Mouse (Mus musculus) stomach, postnatal 0 days (tissue): ENCODE data around the gene Tmem274. TPM values are rescaled to one million over a fixed set of nuclear protein-coding genes. Genes with fewer than 3 reads are reported as not detected.
A peak's percentile ranks its signal among the peaks of the same experiment; 100 is the strongest.

Experiments used
- ATAC-seq: fragments of 200-750 bp; cut with Nextera tagmentation; 2 replicates; pipeline ENCODE4 v1.8.0; 2017; ENCODE audit not compliant: low FRiP score, low TSS enrichment
- DNase-seq: peaks from one replicate; pipeline ENCODE4 v3.0.0-alpha.2; 2016; ENCODE audit warnings: low spot score
- H3K27ac ChIP-seq: fragments of 300-500 bp; sonication (generic); replicated peaks from 2 replicates; pipeline ENCODE4 v1.5.1; 2014; ENCODE audit warnings: mild to moderate bottlenecking, control low read depth
- H3K27me3 ChIP-seq: fragments of 300-500 bp; sonication (generic); 2 replicates; pipeline ENCODE4 v1.6.1; 2014; ENCODE audit warnings: low read length; ENCODE audit not compliant: control insufficient read depth, insufficient read depth
- H3K36me3 ChIP-seq: fragments of 300-500 bp; sonication (generic); 2 replicates; pipeline ENCODE4 v1.6.1; 2014; ENCODE audit warnings: low read length, mixed read lengths; ENCODE audit not compliant: control insufficient read depth, insufficient read depth
- H3K4me1 ChIP-seq: fragments of 300-500 bp; sonication (generic); replicated peaks from 2 replicates; pipeline ENCODE4 v1.6.1; 2014; ENCODE audit warnings: antibody characterized with exemption; ENCODE audit not compliant: control insufficient read depth, insufficient read depth
- H3K4me2 ChIP-seq: fragments of 300-500 bp; sonication (generic); replicated peaks from 2 replicates; pipeline ENCODE4 v1.6.1; 2014; ENCODE audit warnings: low read depth, mild to moderate bottlenecking, control low read depth, moderate library complexity
- H3K4me3 ChIP-seq: fragments of 300-500 bp; sonication (generic); 2 replicates; pipeline ENCODE4 v1.5.1; 2014; ENCODE audit warnings: low read depth, low read length, control low read depth
- H3K9ac ChIP-seq: fragments of 300-500 bp; sonication (generic); 2 replicates; pipeline ENCODE4 v1.6.1; 2014; ENCODE audit warnings: mild to moderate bottlenecking, low read length, control low read depth, mixed read lengths
- H3K9me3 ChIP-seq: fragments of 300-500 bp; sonication (generic); 2 replicates; pipeline ENCODE4 v1.6.1; 2016; ENCODE audit warnings: low read length; ENCODE audit not compliant: control insufficient read depth
- CTCF ChIP-seq: IDR thresholded peaks from 2 replicates; pipeline ENCODE4 v1.5.1; 2016; ENCODE audit warnings: antibody characterized with exemption, low read depth, mild to moderate bottlenecking, moderate library complexity
- EP300 ChIP-seq: optimal IDR thresholded peaks from 2 replicates; pipeline ENCODE3; 2016; ENCODE audit warnings: antibody characterized with exemption
- WGBS: fragments of 180-500 bp; shearing (Covaris S2); extraction: QIAGEN DNeasy Blood & Tissue Kit; methylation state at CpG from one replicate; pipeline ENCODE4 v1.1.7; 2014; 5-methylcytosine and 5-hydroxymethylcytosine counted together
- polyA plus RNA-seq: library from polyadenylated mRNA; unstranded; fragments of >200 nt; fragmentation: Nextera tagmentation; extraction: Ambion mirVana; gene quantifications from 2 replicates; pipeline ENCODE4 v1.2.1, GENCODE M21; 2015

The Tmem274 gene
- polyA plus RNA-seq, 1 experiment from 2014 or later = not detected

DNA sequence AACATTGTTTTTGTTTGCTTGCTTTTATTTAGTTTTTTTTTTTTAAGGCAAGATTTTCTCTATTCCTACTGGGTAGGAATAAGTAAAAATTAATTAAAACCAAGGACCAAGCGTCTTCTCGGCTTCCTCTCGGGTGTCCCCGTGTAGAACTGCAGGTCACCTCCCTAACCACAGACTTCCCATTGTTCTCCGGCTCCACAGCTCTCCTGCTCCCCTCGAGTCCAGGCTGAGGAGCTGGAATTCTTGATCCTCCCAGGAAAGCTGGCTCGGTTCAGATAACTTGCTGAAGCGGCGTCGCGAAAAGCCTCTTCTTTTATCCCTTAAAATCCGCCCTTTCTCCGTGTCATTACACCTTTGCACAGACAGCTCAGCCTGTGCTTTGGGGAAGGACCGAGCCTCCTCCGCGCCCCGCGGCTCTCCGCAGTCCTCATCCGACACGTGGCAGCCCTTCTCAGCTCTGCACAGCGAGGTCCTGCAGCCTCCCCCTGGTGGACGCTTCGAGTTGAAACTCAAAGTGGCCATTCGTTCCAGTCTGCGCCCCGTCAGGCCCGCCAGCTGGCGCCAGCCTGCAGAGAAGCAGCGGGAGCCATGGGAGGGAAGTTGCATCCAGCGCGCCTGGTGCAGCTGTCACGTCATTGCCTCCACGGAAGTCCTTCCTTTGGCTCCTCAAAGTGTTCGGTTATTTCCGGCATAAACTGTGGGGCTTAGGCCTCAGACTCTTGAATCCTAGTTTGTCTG lies 32.0 kb upstream of the Tmem274 start:
- peak; percentile 95 for DNase-seq
- ATAC-seq = peak; percentile 98
- TF ChIP-seq CTCF (peak; percentile 99), EP300 (peak; percentile 19)
- Histone ChIP-seq H3K4me2 (peak overlapping the region; percentile 52), H3K4me3 (peak overlapping the region; percentile 10; the same call in 1 of the 2 replicates), H3K9me3 (no peaks in the 10 kb centered on the region), H3K36me3 (no peaks in the 10 kb centered on the region), H3K27ac (peak overlapping the region; percentile 70), H3K9ac (peak overlapping the region; percentile 41), H3K27me3 (no peaks in the 10 kb centered on the region), H3K4me1 (peaks cover 3% of the 10 kb centered on the region; the same call in 1 of the 2 replicates)
- WGBS = under 1% methylated on average over 36 of the region's 36 CpGs

GRCm38 (mm10) chr4:149445868-149446267 lies 31.3 kb upstream of the Tmem274 start:
- Histone ChIP-seq H3K4me2 (peak overlapping the region; percentile 42), H3K4me1 (peaks cover 3% of the 10 kb centered on the region; the same call in 1 of the 2 replicates), H3K27ac (peak overlapping the region; percentile 70), H3K4me3 (peak overlapping the region; percentile 10; the same call in 1 of the 2 replicates), H3K9me3 (no peaks in the 10 kb centered on the region), H3K9ac (no peak overlapping the region), H3K36me3 (no peaks in the 10 kb centered on the region), H3K27me3 (no peaks in the 10 kb centered on the region)
- DNase-seq (peak; percentile 72), ATAC-seq (peak; percentile 47; the same call in 1 of the 2 replicates)
- WGBS = 3% methylated on average over 11 of the region's 11 CpGs
- TF ChIP-seq EP300 (no peak), CTCF (no peak)

- peaks cover 3% of the 10 kb centered on the region; the same call in 1 of the 2 replicates for H3K4me1 ChIP-seq
- H3K27ac ChIP-seq = peak overlapping the region; percentile 70
- ATAC-seq = no peak
- TF ChIP-seq EP300 = no peak
- TF ChIP-seq CTCF = no peak
- H3K9ac ChIP-seq = no peak overlapping the region
- H3K27me3 ChIP-seq = no peaks in the 10 kb centered on the region
- H3K36me3 ChIP-seq = no peaks in the 10 kb centered on the region
- 52% methylated on average over 1 of the region's 1 CpGs for WGBS
- H3K4me3 ChIP-seq = no peak overlapping the region
- no peaks in the 10 kb centered on the region for H3K9me3 ChIP-seq
- DNase-seq = no peak
- H3K4me2 ChIP-seq = peak overlapping the region; percentile 42
These were observed 30.9 kb upstream of the Tmem274 start for GRCm38 (mm10) chr4:149446309-149446708.

DNA sequence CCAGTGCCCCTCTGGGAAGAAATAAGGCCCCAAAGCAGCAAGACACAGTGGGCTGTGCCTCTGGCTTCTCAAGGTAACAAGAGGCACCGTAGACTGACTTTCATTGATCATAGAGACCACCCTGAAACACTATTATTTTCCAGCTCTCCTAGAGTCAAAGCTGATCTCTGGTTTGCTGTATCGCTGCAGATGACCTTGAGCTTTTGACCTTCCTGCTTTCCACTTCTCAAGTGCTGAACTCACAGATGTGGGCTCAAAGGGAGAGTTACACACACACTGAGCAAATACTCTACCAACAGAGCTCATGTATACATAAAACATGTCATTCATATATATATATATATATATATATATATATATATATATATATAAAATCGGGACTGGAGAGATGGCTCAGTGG lies 26.5 kb upstream of the Tmem274 start:
- Histone ChIP-seq H3K9me3 (no peaks in the 10 kb centered on the region), H3K27me3 (no peaks in the 10 kb centered on the region), H3K9ac (no peak overlapping the region), H3K4me1 (peaks cover 3% of the 10 kb centered on the region; the same call in 1 of the 2 replicates), H3K4me3 (no peak overlapping the region), H3K27ac (no peak overlapping the region), H3K36me3 (no peaks in the 10 kb centered on the region), H3K4me2 (no peak overlapping the region)
- TF ChIP-seq EP300 (no peak), CTCF (no peak)
- DNase-seq (no peak), ATAC-seq (no peak)
- WGBS = 69% methylated on average over 3 of the region's 3 CpGs

DNA sequence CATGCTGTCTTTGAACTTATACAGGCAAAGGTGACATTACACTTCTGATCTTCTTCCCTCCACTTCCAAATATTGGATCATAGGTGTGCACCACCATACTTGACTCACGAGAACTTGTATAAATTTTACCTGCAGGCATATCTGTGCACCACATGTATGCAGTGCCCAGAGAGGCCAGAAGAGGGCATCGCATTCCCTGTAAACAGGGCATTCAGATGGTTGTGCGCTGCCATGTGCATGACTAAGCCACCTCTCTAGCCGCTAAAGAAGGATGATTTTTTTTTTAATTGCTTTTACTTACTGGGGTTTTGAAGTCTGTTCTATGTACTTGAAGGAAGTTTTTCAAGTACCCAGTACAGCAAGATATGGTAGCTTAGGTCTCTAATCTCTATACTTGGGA lies 23.5 kb upstream of the Tmem274 start:
- Histone ChIP-seq H3K4me2 (no peak overlapping the region), H3K27me3 (no peaks in the 10 kb centered on the region), H3K36me3 (no peaks in the 10 kb centered on the region), H3K9ac (no peak overlapping the region), H3K9me3 (no peaks in the 10 kb centered on the region), H3K4me1 (no peaks in the 10 kb centered on the region), H3K4me3 (no peak overlapping the region), H3K27ac (no peak overlapping the region)
- whole genome bisulfite sequencing = 77% methylated on average over 4 of the region's 4 CpGs
- TF ChIP-seq EP300 (no peak), CTCF (peak; percentile 76)
- DNase-seq = peak; percentile 75
- peak; percentile 48; the same call in 1 of the 2 replicates for ATAC-seq

DNA sequence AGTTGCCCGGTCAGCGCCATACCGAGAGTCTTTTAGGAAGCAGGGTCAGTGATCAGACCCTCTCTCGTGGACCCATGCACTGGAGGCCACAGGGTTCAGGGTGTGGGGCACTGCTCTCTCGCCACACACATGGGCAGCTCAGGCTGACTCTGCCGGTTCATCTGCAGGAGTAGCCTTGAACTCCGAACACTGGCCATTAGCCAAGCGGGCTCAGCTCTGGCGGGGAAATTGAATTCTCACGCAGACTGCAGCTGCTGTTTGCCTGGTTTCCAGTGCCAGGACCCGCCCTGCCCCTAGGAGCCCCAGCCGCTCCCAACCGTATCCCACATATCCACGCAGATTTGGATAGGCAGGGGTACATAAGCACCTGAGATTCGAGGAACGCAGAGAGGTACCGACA lies 22.9 kb upstream of the Tmem274 start:
- H3K27ac ChIP-seq = no peak overlapping the region
- H3K4me1 ChIP-seq = no peaks in the 10 kb centered on the region
- H3K9ac ChIP-seq = no peak overlapping the region
- no peak overlapping the region for H3K4me3 ChIP-seq
- ATAC-seq (no peak), DNase-seq (peak; percentile 27)
- no peak for TF ChIP-seq EP300
- TF ChIP-seq CTCF = no peak
- 64% methylated on average over 17 of the region's 17 CpGs for WGBS
- no peaks in the 10 kb centered on the region for H3K36me3 ChIP-seq
- no peaks in the 10 kb centered on the region for H3K27me3 ChIP-seq
- H3K4me2 ChIP-seq = no peak overlapping the region; the same call in 1 of the 2 replicates
- H3K9me3 ChIP-seq = no peaks in the 10 kb centered on the region
